Mouse (Mus musculus) cerebellum, adult 9-10 months (tissue): Measurements from ENCODE around the gene Trim58.

Source experiments
- DNase-seq: peaks from one replicate; pipeline ENCODE4 v3.0.0; 2022

The Trim58 gene

DNA sequence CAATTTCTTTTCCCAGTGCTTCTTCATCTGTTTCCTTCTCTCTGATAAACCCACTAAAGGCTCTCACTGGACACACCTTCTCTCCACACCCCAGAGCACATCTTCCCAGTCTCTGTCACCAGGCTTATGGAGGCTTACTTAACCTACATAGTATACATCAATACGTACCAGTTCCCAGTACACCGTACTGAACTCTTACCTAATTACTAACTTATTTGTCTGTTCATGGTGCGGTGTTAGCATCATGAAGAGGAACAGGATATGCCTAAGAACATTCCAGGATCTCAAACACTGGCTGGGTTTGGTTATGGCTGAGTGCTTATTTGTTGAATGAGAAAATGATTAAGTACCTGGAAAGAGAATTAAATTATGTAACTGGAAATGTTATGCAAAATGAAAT, 14.9 kb downstream of the Trim58 start:
- DNase-seq = no peak

DNA sequence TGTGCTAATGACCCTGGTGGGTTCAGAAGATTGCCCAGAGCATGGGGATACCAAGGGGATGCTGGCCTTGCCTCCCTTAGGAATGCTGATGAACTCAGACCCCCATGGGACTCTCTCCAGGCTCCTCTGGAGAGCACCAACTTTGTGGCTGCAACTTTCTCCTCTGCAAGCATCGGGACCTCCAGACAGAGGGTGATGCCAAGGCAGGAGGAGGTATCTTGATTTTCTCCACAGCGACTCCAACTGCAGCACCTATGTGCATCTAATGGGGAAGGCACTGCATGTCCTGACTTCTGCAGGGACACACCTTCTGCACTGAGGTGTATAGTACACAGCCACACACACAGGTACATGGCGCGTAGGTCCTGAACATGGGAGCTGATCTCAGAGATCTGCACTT, 18.3 kb downstream of the Trim58 start, which contains the start of gene Olfr322:
Olfr322 (plus strand) TSS at position 187 of the 400 bp plus-strand sequence.
- no peak for DNase-seq

DNA sequence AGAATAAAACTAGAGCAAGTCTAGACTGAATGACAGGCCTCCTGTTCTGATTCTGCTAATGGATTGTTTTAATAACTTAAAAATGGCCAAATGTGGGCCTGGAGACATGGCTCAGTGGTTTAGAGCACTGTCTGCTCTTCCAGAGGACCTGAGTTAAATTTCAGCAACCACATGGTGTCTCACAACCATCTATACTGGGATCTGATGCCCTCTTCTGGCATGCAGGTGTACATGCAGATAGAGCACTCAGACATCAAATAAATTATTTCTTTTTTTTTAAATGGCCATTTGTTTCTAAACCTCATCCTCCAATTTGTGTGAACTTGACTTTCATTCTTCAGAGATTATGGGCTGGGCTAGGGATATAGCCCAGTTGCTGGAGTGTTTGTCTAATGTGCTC, 29.0 kb downstream of the Trim58 start:
- no peak for DNase-seq

DNA sequence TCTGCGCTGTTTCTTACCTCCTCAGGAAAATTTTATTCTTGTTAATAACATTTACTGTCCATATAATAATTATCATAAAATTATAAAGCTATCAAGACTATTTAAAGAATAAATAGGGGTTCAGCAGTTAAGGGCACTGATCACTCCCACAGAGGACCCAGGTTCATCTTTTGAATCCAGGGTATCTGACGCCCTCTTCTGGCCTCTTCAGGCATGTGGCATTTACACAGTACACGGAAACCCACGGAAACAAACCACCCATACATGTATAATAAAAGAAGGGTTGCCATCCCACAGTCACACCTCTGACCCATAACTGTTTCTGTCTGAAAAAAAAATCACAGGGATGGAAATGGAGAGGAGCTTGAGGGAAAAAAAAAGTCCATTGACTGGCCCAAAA, 31.6 kb downstream of the Trim58 start:
- no peak for DNase-seq

DNA sequence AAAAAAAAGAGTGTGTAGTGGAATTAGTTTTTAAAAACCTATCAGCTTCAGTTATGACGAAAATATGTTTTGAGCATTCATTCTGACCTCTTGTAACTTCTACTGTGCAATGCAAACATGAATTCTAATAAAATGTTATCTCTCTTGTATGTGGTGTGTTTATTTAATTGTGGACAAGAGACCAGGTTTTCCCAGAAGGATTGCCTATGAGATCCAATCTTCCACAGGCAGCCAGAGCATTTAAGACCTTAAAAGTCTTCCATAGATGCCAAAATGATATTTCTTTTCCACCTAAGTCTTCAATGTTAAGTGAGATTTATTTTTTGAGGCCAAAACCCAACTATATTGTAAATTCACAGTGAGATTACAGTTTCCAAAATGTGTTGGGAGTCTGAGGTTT, 40.5 kb downstream of the Trim58 start, which contains the start of gene Olfr320:
Olfr320 (plus strand) TSS at position 301 of the 400 bp plus-strand sequence.
- no peak for DNase-seq

DNA sequence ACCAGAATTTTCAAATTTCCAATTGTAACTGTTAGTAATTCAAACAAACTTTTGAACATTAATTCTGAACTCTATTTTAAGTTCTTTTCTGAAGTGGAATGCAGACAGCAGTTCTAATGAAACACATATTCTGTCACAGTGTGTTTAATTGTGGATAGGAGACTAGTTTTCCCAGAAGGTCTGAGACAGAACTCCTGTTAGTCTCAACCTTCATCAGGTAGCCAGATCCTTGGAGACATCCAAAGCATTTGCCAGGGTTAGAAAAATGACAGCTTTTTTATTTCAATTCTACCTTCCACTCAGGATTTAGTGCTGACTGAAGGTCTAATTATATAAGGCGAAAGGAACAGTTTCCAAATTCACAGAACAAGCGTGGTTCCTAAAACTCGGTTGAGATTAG, 58.6 kb downstream of the Trim58 start, which contains the start of gene Olfr319:
Olfr319 (plus strand) TSS at position 301 of the 400 bp plus-strand sequence.
- no peak for DNase-seq
